In the genomic region with DNA sequence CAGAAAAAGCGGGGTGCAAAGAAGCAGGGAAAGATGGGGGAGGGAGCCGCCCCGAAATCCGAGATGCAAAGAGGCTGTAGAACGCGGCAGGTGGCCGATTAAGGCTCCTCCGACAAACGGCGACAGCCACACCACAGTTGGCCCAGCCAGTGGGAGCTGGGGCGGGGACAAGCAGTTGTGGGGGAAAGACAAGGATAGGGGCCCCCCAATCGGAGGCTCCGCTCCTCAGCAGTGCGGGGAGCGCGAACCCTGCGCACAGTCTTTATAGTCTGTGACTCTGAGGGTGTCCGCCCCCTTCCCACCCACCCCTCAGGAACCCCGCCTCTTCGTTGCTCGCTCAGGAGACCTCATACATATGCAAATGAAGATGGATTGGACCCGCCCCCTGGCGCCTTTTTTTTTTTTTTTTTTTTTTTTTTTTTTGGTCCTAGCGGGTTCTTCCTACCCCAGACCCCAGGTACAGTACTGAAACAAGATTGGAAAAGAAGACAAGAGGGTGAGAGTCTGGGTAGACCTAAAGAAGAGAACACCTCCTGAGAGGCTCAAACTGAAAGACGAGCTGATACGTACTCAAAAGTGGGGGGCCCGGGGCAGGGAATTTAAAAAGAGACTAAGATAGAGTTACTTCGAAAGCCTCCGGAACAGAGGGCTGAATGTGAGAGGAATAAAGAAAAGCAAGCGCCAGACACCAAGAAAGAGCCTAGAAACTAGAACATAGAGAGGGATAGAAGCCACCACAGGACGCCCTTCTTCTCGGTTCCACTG, we compare ENCODE assay signal across 8 mouse cellular contexts. TPM values are rescaled to one million over a fixed set of nuclear protein-coding genes. Genes with fewer than 3 reads are reported as not detected.
A peak's percentile ranks its signal among the peaks of the same experiment; 100 is the strongest.
DNase-seq lines count a peak whose midpoint lies in the region; ATAC-seq and TF ChIP-seq lines count a peak whose summit lies in the region.

A gene (minus strand): TSS at position 217 of the 765 bp plus-strand sequence.

- H3K27me3 ChIP-seq in MEL (ENCODE audit: control insufficient read depth in 1 of 2, insufficient read depth in 2 of 2, low read length in 2 of 2) = no peaks in the 10 kb centered on the region
- H3K27me3 ChIP-seq in forebrain, postnatal 0 days (ENCODE audit: insufficient read depth, low read length) = no peaks in the 10 kb centered on the region

- H3K4me2 ChIP-seq in forebrain, postnatal 0 days (ENCODE audit: low read depth) = peak within 1 kb of the TSS; percentile 94

- peak; percentile 95 for ATAC-seq in forebrain, postnatal 0 days

- intact Hi-C loops in heart, postnatal 36 days (cut with DNase I) = no loop called here

- peaks cover 1 to 43% of the 10 kb centered on the region in 2 experiments; a peak in 3 of 4 replicates for H3K36me3 ChIP-seq in MEL (ENCODE audit: control insufficient read depth in 1 of 2, insufficient read depth in 2 of 2, low read length in 2 of 2)
- peaks cover 8% of the 10 kb centered on the region; the same call in 1 of the 2 replicates for H3K36me3 ChIP-seq in forebrain, postnatal 0 days (ENCODE audit: insufficient read depth)

- no peak for TF ChIP-seq CTCF in MEL (IDR thresholded peaks at IDR 0.05 in 2 of 3, conservative IDR thresholded peaks at IDR 0.05 in 1 of 3; ENCODE audit: control insufficient read depth in 1 of 3, insufficient read depth in 1 of 3, low read depth in 2 of 3, low read length in 3 of 3, poor library complexity in 1 of 3, severe bottlenecking in 1 of 3)
- no peak for TF ChIP-seq CTCF in forebrain, postnatal 0 days (IDR thresholded peaks at IDR 0.05; ENCODE audit: low read depth)

- H3K27ac ChIP-seq in MEL (ENCODE audit: control insufficient read depth, low read depth, low read length) = peak within 1 kb of the TSS; percentile 78
- H3K27ac ChIP-seq in forebrain, postnatal 0 days (ENCODE audit: low read depth, low read length) = peak within 1 kb of the TSS; percentile 81

- TF ChIP-seq EP300 in MEL (IDR thresholded peaks at IDR 0.05; ENCODE audit: low read depth in 1 of 2, low read length in 2 of 2) = peak in 1 of 2 experiments; percentile 54; a peak in 2 of 4 replicates

- peaks cover 39 to 65% of the 10 kb centered on the region in 2 experiments for H3K4me1 ChIP-seq in MEL (ENCODE audit: control insufficient read depth in 1 of 2, insufficient read depth in 2 of 2, low read length in 2 of 2)
- peaks cover 8% of the 10 kb centered on the region for H3K4me1 ChIP-seq in forebrain, postnatal 0 days (ENCODE audit: insufficient read depth)

- TF ChIP-seq POLR2A in MEL (IDR thresholded peaks at IDR 0.05; ENCODE audit: control insufficient read depth in 1 of 2, insufficient read depth in 1 of 2, low read depth in 1 of 2, low read length in 2 of 2, poor library complexity in 1 of 2) = peak; percentile 100

- no peaks in the 10 kb centered on the region for H3K9me3 ChIP-seq in MEL (replicated peaks; ENCODE audit: insufficient read depth, low read length)
- H3K9me3 ChIP-seq in forebrain, postnatal 0 days (ENCODE audit: low read length) = no peaks in the 10 kb centered on the region

- peaks cover 6% of the 10 kb centered on the region for H3K79me2 ChIP-seq in MEL (ENCODE audit: control insufficient read depth, insufficient read depth, low read length, poor library complexity)

- peak; percentile 99 for DNase-seq in MEL (ENCODE audit: low read depth, low spot score)
- DNase-seq in cerebellum, adult 18-20 months = peak; percentile 90 to 92
- DNase-seq in forebrain, postnatal 0 days = peak; percentile 93
- DNase-seq in heart, postnatal 36 days = peak; percentile 69 to 73
- DNase-seq in layer of hippocampus, adult 9-11 months = peak; percentile 80
- peak; percentile 75 for DNase-seq in lung, postnatal 10 days
- peak; percentile 86 for DNase-seq in retina, adult 2 months (ENCODE audit: low read depth, low spot score)
- peak; percentile 79 for DNase-seq in thymus, postnatal 25 days

- peak within 1 kb of the TSS; percentile 73 for H3K9ac ChIP-seq in MEL (ENCODE audit: control insufficient read depth, low read depth, low read length, poor library complexity, severe bottlenecking)
- peak within 1 kb of the TSS; percentile 78 for H3K9ac ChIP-seq in forebrain, postnatal 0 days

- 3% methylated on average over 32 of the region's 32 CpGs for WGBS in forebrain, postnatal 0 days

- TF ChIP-seq RAD21 in MEL (IDR thresholded peaks at IDR 0.05; ENCODE audit: low read depth, low read length) = no peak

- H3K4me3 ChIP-seq in MEL (ENCODE audit: control insufficient read depth in 1 of 2, insufficient read depth in 1 of 2, low read depth in 2 of 2, low read length in 2 of 2) = peak within 1 kb of the TSS; percentile 61 to 80
- peak within 1 kb of the TSS; percentile 48 for H3K4me3 ChIP-seq in forebrain, postnatal 0 days (ENCODE audit: low read depth, low read length)

TF ChIP-seq in MEL, 35 proteins besides CTCF, POLR2A, EP300 and RAD21:
- no peak for TF ChIP-seq BHLHE40 (IDR thresholded peaks at IDR 0.05; ENCODE audit: borderline replicate concordance, low read depth, low read length)
- no peak for TF ChIP-seq ZKSCAN1 (IDR thresholded peaks at IDR 0.05; ENCODE audit: low read depth, low read length)
- no peak for TF ChIP-seq MEF2A (IDR thresholded peaks at IDR 0.05; ENCODE audit: extremely low read depth, insufficient replicate concordance, low read depth, low read length, poor library complexity, severe bottlenecking)
- no peak for TF ChIP-seq CHD2 (IDR thresholded peaks at IDR 0.05; ENCODE audit: low read length)
- no peak for TF ChIP-seq SMC3 (IDR thresholded peaks at IDR 0.05; ENCODE audit: low read depth, low read length)
- 0 out of 2 replicates have a peak, but pooled peaks have one; percentile 38 for TF ChIP-seq MYB (IDR thresholded peaks at IDR 0.05; ENCODE audit: low read depth, low read length)
- peak; percentile 62 for TF ChIP-seq NRF1 (IDR thresholded peaks at IDR 0.05; ENCODE audit: insufficient read depth, low read depth, low read length, poor library complexity, severe bottlenecking)
- peak; percentile 89 for TF ChIP-seq SIN3A (IDR thresholded peaks at IDR 0.05; ENCODE audit: low read length)
- peak; percentile 96 for TF ChIP-seq TBP (IDR thresholded peaks at IDR 0.05; ENCODE audit: low read depth, low read length)
- peak; percentile 98 for TF ChIP-seq NELFE (IDR thresholded peaks at IDR 0.05; ENCODE audit: low read depth, low read length)
- no peak; the same call in 1 of the 2 replicates for TF ChIP-seq POLR2AphosphoS5 (IDR thresholded peaks at IDR 0.05; ENCODE audit: borderline replicate concordance, low read depth, low read length)
- TF ChIP-seq ZC3H11A (IDR thresholded peaks at IDR 0.05; ENCODE audit: low read depth, low read length) = no peak; the same call in 1 of the 2 replicates
- no peak for TF ChIP-seq JUND (IDR thresholded peaks at IDR 0.05; ENCODE audit: low read depth, low read length)
- TF ChIP-seq MXI1 (IDR thresholded peaks at IDR 0.05; ENCODE audit: low read depth, low read length) = peak; percentile 72; the same call in 1 of the 2 replicates
- no peak for TF ChIP-seq E2F4 (IDR thresholded peaks at IDR 0.05; ENCODE audit: borderline replicate concordance, low read depth, low read length)
- TF ChIP-seq MAX (IDR thresholded peaks at IDR 0.05; ENCODE audit: low read length) = peak; percentile 67; the same call in 1 of the 2 replicates
- TF ChIP-seq ZNF384 (IDR thresholded peaks at IDR 0.05; ENCODE audit: low read depth, low read length) = peak; percentile 99
- TF ChIP-seq HCFC1 (IDR thresholded peaks at IDR 0.05; ENCODE audit: low read depth, low read length) = peak; percentile 71
- TF ChIP-seq ZMIZ1 (IDR thresholded peaks at IDR 0.05; ENCODE audit: low read depth, low read length) = peak; percentile 100
- TF ChIP-seq USF1 (IDR thresholded peaks at IDR 0.05; ENCODE audit: low read depth, low read length) = 0 out of 2 replicates have a peak, but pooled peaks have one; percentile 51
- no peak for TF ChIP-seq CHD1 (IDR thresholded peaks at IDR 0.05; ENCODE audit: low read depth, low read length)
- peak; percentile 61 for TF ChIP-seq TCF12 (IDR thresholded peaks at IDR 0.05; ENCODE audit: low read depth, low read length)
- peak; percentile 54 for TF ChIP-seq RCOR1 (IDR thresholded peaks at IDR 0.05; ENCODE audit: low read depth, low read length)
- TF ChIP-seq TAL1 (IDR thresholded peaks at IDR 0.05; ENCODE audit: low read length) = 0 out of 2 replicates have a peak, but pooled peaks have one; percentile 6
- TF ChIP-seq MAZ (IDR thresholded peaks at IDR 0.05; ENCODE audit: low read depth, low read length) = peak; percentile 93; the same call in 1 of the 2 replicates
- peak; percentile 69 for TF ChIP-seq ETS1 (IDR thresholded peaks at IDR 0.05; ENCODE audit: low read depth, low read length)
- TF ChIP-seq POLR2AphosphoS2 (IDR thresholded peaks at IDR 0.05; ENCODE audit: low read length) = peak; percentile 97
- peak; percentile 57; the same call in 1 of the 2 replicates for TF ChIP-seq MYC (IDR thresholded peaks at IDR 0.05; ENCODE audit: low read depth, low read length)
- TF ChIP-seq ELF1 (IDR thresholded peaks at IDR 0.05; ENCODE audit: low read depth, low read length) = peak; percentile 59; the same call in 1 of the 2 replicates
- 0 out of 2 replicates have a peak, but pooled peaks have one; percentile 28 for TF ChIP-seq UBTF (IDR thresholded peaks at IDR 0.05; ENCODE audit: borderline replicate concordance, insufficient read depth, low read depth, low read length)
- no peak for TF ChIP-seq MAFK (IDR thresholded peaks at IDR 0.05; ENCODE audit: borderline replicate concordance, low read depth, low read length)
- TF ChIP-seq GABPA (IDR thresholded peaks at IDR 0.05; ENCODE audit: low read depth, low read length) = no peak
- TF ChIP-seq KAT2A (conservative IDR thresholded peaks at IDR 0.05; ENCODE audit: low read depth, low read length) = no peak

RNA-seq across cellular contexts. Expression of the gene that starts here (rescaled TPM):
- total RNA-seq in MEL (2012; rRNA removed) = 13.4 and 15.1 TPM in 2 replicates
- 100 to 1,000 TPM in 1 of 2 experiments, not detected in 1; 136 TPM for polyA plus RNA-seq in MEL (2012; ENCODE audit: insufficient read depth in 1 of 2, insufficient read length in 2 of 2, low read depth in 1 of 2, low replicate concordance in 2 of 2, missing spikeins in 1 of 2)
- total RNA-seq in forebrain, postnatal 0 days (2014; rRNA removed) = 38.9 and 74.0 TPM in 2 replicates
- polyA plus RNA-seq in forebrain, postnatal 0 days (2015; fragmentation: Nextera tagmentation; extraction: Ambion mirVana) = 83.2 and 106 TPM in 2 replicates
- total RNA-seq in heart, postnatal 36 days (2021) = 10 to 100 TPM; 20.9 to 22.5 TPM

Comparison
In these comparisons a context has a peak if more than half of its experiments do, and no peak if none do; other contexts are left out.
1. Peak in every context shown above with its lines: DNase-seq, ATAC-seq, H3K4me3 ChIP-seq and H3K27ac ChIP-seq.